Mouse (Mus musculus) erythroblast, embryonic 14.5 days (primary cell): Measurements from ENCODE around the gene Gm45716. TPM values are rescaled to one million over a fixed set of nuclear protein-coding genes. Genes with fewer than 3 reads are reported as not detected.

ENCODE experiments used
- H3K27me3 ChIP-seq: 2 replicates; pipeline ENCODE4 v1.6.1; 2012; ENCODE audit warnings: inconsistent platforms; ENCODE audit not compliant: control insufficient read depth
- H3K36me3 ChIP-seq: 2 replicates; pipeline ENCODE4 v1.6.1; 2012; ENCODE audit warnings: mild to moderate bottlenecking, inconsistent platforms; ENCODE audit not compliant: control insufficient read depth
- H3K4me1 ChIP-seq: 2 replicates; pipeline ENCODE4 v1.6.1; 2012; ENCODE audit warnings: inconsistent platforms; ENCODE audit not compliant: control insufficient read depth
- H3K4me3 ChIP-seq: replicated peaks from 2 replicates; pipeline ENCODE3; 2012; ENCODE audit warnings: moderate library complexity, mild to moderate bottlenecking, inconsistent platforms
- H3K9me3 ChIP-seq: 2 replicates; pipeline ENCODE4 v1.6.1; 2012; ENCODE audit warnings: low read length, inconsistent platforms, mixed read lengths; ENCODE audit not compliant: control insufficient read depth
- GATA1 ChIP-seq: IDR thresholded peaks from 2 replicates; pipeline ENCODE4 v1.6.1; 2012; ENCODE audit warnings: low read length, inconsistent platforms, mixed read lengths
- TAL1 ChIP-seq: IDR thresholded peaks from 3 replicates; pipeline ENCODE4 v1.6.1; 2012; ENCODE audit warnings: low read length, inconsistent platforms, mixed read lengths
- polyA plus RNA-seq: library from polyadenylated mRNA; stranded (reverse); fragments of >175 nt; gene quantifications from 2 replicates; pipeline ENCODE4 v1.2.3, GENCODE M21; 2012

Gm45716 gene
- polyA plus RNA-seq, 1 experiment = 0.04 TPM

DNA sequence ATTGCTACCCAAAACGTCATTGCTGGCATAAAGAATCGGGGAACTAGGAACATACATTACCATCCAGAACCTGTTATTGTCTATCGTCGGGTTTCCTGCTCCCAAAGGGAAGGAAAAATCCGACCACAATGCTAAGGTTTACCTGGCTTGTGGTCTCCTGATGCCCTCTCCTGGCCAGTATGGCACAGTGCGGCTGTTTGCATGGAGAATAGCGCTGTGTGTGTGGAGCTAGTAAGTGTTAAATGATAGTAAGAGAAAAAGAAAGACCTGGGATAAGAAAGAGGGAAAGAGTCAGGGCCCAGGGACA is 17.5 kb upstream of the Gm45716 start:
- H3K9me3 ChIP-seq = no peaks in the 10 kb centered on the region
- H3K36me3 ChIP-seq = no peaks in the 10 kb centered on the region
- no peak for TF ChIP-seq GATA1
- TF ChIP-seq TAL1 = no peak
- H3K4me1 ChIP-seq = no peaks in the 10 kb centered on the region
- no peak overlapping the region for H3K4me3 ChIP-seq
- H3K27me3 ChIP-seq = no peaks in the 10 kb centered on the region

- Histone ChIP-seq H3K9me3 (no peaks in the 10 kb centered on the region), H3K4me3 (no peak overlapping the region), H3K36me3 (no peaks in the 10 kb centered on the region), H3K4me1 (no peaks in the 10 kb centered on the region), H3K27me3 (no peaks in the 10 kb centered on the region)
- TF ChIP-seq GATA1 = no peak
- TF ChIP-seq TAL1 = no peak
Observed at GRCm38 (mm10) chr11:90172331-90172730, 15.2 kb upstream of the Gm45716 start.

DNA sequence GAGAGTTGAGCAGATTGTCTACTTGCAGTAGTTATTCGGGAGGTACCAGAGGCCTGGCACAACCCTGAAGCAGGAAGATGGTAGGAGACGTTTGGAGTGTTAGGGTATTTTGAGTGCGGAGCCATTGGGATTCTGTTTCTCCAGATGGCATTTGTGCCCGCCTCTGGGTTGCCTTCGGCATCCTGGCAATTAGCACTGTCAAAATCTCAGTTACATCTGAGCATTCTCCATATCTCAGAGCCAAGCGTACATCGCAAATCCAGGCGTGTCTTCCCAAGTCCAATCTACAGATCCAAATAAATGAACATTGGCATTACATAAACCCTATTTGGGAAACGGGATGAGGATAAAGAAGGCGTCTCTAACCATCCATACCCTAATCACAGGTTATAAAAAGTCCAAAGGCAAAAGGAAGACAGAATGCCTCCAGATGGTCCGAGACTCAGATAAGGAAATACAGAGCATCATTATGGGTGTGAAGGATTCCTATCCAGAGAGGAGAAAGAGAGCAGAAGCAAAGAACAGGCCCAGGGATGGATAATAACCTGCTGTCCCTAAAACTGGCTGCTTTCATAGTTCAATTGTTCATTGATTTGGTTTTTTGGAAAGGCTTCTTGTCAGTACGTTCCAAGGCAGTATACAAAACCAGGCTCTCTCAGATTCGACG is 11.7 kb upstream of the Gm45716 start:
- H3K27me3 ChIP-seq = no peaks in the 10 kb centered on the region
- H3K36me3 ChIP-seq = no peaks in the 10 kb centered on the region
- TF ChIP-seq GATA1 = no peak
- H3K9me3 ChIP-seq = no peaks in the 10 kb centered on the region
- H3K4me3 ChIP-seq = no peak overlapping the region
- H3K4me1 ChIP-seq = no peaks in the 10 kb centered on the region

DNA sequence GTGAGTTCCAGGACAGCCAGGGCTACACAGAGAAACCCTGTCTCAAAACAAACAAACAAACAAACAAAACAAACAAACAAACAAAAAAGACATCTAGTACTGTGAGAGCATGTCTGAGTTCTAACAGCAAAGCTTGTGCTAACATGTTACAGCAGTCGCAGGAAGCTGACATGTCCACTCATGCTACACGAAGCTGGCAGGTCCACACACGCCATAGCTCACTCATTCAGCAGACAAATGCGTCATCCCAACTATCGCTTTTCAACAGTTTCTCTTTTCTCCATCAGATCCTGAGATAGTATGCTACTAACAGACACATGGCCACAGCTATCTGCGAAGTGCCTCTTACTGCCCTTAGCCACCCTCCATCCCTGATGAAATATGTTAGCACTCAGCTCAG is 10.1 kb upstream of the Gm45716 start:
- H3K9me3 ChIP-seq = no peaks in the 10 kb centered on the region
- no peak overlapping the region for H3K4me3 ChIP-seq
- no peaks in the 10 kb centered on the region for H3K27me3 ChIP-seq
- H3K36me3 ChIP-seq = no peaks in the 10 kb centered on the region
- no peaks in the 10 kb centered on the region for H3K4me1 ChIP-seq
- TF ChIP-seq TAL1 = no peak
- no peak for TF ChIP-seq GATA1

GRCm38 (mm10) chr11:90183361-90183760 is 4.1 kb upstream of the Gm45716 start:
- H3K4me3 ChIP-seq = no peak overlapping the region
- H3K36me3 ChIP-seq = no peaks in the 10 kb centered on the region
- no peaks in the 10 kb centered on the region for H3K27me3 ChIP-seq
- H3K4me1 ChIP-seq = no peaks in the 10 kb centered on the region
- TF ChIP-seq TAL1 = no peak
- no peak for TF ChIP-seq GATA1
- peaks cover 3% of the 10 kb centered on the region; the same call in 1 of the 2 replicates for H3K9me3 ChIP-seq

DNA sequence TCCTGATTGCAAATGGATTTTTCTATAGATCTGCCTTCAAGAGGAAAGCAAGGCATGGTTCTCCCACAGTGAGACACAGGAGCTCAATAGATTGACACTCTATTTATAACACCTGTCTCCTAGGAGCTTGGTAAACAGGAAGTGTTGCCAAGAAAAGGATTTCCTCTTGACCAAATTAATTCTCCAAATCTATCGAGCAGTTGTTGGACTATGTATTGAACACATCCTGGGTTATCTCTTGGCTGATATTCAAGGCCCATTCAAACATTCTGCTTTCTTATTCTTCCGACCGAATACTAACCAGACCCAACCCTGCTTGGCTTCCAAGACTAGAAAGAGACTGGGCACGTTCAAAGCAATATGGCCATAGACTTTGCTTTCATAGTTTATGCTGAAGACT is 2.7 kb upstream of the Gm45716 start:
- no peaks in the 10 kb centered on the region for H3K36me3 ChIP-seq
- no peaks in the 10 kb centered on the region for H3K27me3 ChIP-seq
- H3K9me3 ChIP-seq = peaks cover 3% of the 10 kb centered on the region; the same call in 1 of the 2 replicates
- TF ChIP-seq GATA1 (no peak), TAL1 (no peak)
- H3K4me1 ChIP-seq = no peaks in the 10 kb centered on the region
- H3K4me3 ChIP-seq = no peak overlapping the region

DNA sequence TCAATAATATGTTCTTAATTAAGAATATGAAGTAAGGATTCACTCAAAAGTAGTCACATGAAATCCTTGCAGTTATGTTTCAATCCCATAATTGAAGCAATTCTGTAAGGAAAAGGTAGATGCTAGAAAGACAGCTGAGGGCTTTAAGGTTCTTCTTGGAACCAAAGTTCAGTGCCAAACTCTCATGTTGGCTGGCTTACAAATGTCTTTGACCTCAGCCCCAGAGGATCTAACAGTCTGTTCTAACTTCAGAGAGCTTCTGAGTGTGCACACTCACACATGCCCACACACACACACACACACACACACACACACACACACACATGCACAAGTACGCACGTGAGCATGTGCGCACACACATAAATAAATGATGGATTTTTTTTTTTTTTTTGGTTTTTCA is 2.7 kb downstream of the Gm45716 start:
- Histone ChIP-seq H3K4me3 (no peak overlapping the region), H3K27me3 (no peaks in the 10 kb centered on the region), H3K4me1 (no peaks in the 10 kb centered on the region), H3K9me3 (peaks cover 3% of the 10 kb centered on the region; the same call in 1 of the 2 replicates), H3K36me3 (no peaks in the 10 kb centered on the region)
- no peak for TF ChIP-seq GATA1
- no peak for TF ChIP-seq TAL1

- Histone ChIP-seq H3K9me3 (no peaks in the 10 kb centered on the region), H3K4me3 (no peak overlapping the region), H3K36me3 (no peaks in the 10 kb centered on the region), H3K27me3 (no peaks in the 10 kb centered on the region), H3K4me1 (no peaks in the 10 kb centered on the region)
- TF ChIP-seq GATA1 (no peak), TAL1 (no peak)
Observed at GRCm38 (mm10) chr11:90194946-90195345, 7.5 kb downstream of the Gm45716 start.

GRCm38 (mm10) chr11:90195756-90196520 is 8.5 kb downstream of the Gm45716 start:
- Histone ChIP-seq H3K4me1 (no peaks in the 10 kb centered on the region), H3K4me3 (no peak overlapping the region), H3K27me3 (no peaks in the 10 kb centered on the region), H3K9me3 (no peaks in the 10 kb centered on the region), H3K36me3 (no peaks in the 10 kb centered on the region)
- no peak for TF ChIP-seq GATA1
- no peak for TF ChIP-seq TAL1
